Mouse (Mus musculus) frontal cortex, postnatal 10 days (tissue): ENCODE measurements around the gene Lhx6.
"Not testable (repeated sequence)": the region's sequence is repeated elsewhere in the genome, so short reads cannot be mapped to it uniquely, and the experiment has no call there.

Source experiments
- DNase-seq, 2 experiments: peaks; one replicate each; pipeline ENCODE4 v3.0.0; 2022; ENCODE audit warnings: low spot score in 2 of 2, mixed read lengths in 1 of 2

Gene Lhx6

DNA sequence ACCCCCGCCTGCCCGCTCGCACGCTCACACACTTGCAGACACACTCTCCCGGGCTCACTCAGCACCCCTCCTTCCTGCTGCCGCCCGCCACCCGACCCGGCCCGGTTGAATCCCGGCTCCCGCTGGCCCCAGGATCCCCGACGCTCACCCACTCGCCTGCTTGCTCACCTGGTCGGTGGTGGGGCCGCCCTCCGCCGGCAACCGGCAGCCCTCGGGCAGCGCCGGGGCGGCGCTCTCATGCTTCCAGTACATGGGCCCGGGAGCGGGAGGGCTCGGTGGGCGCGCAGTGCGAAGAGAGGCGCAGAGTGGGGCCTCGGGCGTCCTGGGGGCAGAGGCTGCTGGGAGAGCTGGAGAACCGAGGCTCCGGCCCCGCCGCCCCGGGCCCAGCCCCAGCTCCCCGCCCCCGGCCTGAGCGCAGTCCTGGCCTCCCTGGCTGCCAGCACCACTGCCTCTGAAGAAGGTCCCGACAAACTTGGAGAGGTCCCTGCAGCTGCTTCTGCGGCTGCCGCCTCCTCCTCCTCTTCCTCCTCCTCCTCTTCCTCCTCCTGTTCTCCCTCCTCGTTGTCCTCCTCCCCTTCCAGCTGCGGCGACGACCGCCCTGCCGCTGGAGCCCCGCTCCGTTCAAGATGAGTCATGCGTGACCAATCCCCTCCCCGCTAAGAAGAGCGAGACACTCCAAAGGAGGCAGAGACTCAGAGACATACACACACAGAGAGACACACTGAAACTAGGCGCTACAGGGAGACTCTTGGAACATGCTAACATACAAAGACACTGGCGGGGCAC, at the start of gene Lhx6:
TSS of gene Lhx6 (minus strand) at position 453 of the 786 bp plus-strand sequence.
- no peak for DNase-seq

DNA sequence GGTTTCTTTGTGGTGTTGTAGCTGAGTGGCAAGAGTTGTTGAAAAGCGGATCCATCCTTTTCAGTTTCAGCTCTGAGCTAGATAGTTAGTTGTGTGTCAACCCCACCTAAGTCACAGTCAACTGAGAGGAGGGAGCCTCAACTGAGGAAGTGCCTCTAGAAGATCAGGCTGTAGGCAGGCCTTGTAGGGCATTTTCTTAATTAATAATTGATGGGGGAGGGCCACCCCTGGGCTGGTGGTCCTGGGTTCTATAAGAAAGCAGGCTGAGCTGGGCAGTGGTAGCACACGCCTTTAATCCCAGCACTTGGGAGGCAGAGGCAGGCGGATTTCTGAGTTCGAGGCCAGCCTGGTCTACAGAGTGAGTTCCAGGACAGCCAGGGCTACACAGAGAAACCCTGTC, 47.2 kb upstream of the Lhx6 start:
- not testable (repeated sequence) for DNase-seq

DNA sequence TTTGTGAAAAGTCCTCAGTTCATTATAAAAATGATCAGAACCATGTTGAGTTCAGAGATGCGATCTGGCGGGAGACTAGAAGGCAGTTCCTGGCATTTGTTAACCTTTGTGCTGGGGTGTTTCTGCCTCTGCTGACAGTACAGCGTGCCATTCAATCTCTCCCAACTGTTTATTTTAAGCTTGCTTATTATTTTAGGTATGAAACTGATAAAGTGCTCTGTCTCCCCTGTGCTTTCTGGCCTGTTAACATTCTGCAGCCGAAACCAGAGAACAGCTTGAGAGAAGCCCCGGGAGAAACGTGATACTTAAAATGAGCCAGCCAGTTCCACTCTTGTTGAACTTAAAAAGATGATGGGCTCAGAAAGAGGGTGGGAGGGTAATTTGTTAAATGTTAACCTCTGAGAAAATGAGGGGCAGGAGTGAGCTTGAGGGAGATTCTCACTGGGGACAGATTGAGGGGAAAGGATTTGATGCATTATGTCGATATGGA, 43.7 kb upstream of the Lhx6 start:
- no peak for DNase-seq

DNA sequence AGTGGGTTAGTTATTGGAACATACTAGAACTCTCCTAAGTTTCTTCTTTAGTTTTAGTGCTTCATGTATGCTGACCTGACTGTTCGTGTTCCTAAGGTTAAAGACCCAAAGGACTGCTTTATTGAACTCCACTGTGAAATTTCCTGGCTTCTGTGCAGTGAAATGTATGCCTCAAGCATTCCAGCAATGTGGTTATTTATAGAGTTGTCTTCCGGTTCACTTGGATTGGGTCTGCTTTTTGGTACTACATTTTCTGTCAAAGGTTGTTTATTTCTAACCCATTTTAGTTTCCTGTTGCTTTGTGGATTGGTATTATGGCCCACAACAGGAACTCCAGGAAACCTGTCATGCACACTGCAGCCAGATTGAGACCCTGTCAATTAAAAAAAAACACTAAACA, 33.9 kb upstream of the Lhx6 start:
- no peak for DNase-seq

DNA sequence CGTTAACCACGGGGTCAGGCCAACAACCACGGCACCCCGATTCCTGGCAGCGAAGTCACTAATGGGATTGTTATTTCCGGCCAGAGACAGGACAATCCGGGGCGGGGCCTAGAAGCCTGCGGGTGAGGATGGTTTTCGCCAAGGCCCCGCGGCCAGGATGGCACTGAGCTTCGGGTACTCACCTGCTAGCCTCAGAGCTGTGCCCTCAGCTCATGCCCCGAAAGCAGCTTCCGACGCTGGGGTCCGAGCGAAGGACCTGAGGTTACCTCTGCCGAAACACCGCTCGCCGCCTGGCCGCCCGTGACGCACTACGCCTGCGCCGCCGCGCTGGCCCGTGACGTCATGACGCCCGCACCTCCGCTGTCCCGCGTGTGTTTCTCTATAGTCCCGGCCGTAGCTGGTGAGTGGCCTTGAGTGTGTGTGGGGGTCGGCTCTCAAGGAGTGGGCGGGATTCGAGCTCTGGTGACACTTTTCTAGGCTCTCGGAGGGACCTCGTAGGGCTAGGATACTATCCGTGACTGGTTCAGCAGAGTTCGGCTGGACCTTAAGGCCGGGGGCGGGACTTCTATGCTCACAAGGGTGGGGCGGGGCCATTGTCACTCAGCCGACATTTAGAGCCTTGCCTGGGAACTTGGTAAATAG, 31.2 kb upstream of the Lhx6 start, which contains the start of the genes Mrrf and Rbm18:
TSS of gene Mrrf (plus strand) at position 90 of the 642 bp plus-strand sequence.
TSS of gene Rbm18 (minus strand) at position 474 of the 642 bp plus-strand sequence.
- peak; percentile 85 to 92 for DNase-seq

DNA sequence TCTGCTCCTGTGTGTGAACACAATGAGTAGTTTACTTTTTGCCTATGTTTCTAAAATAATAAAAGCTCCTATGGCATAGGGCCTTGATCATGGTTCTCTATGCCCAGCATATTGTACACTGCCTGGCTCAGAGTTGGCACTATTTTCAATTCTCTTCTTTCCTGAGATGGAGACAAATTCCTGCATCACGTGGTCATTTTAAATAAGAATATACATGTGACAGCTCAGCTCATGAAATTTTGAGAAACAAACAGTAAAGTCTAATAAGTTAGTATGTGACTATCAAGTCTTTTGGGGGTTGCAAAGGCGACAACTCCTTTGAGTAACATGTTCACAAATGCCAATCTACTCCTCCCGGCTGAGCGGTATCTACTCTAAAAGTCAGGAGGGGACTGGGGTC, 30.7 kb upstream of the Lhx6 start:
- no peak for DNase-seq

DNA sequence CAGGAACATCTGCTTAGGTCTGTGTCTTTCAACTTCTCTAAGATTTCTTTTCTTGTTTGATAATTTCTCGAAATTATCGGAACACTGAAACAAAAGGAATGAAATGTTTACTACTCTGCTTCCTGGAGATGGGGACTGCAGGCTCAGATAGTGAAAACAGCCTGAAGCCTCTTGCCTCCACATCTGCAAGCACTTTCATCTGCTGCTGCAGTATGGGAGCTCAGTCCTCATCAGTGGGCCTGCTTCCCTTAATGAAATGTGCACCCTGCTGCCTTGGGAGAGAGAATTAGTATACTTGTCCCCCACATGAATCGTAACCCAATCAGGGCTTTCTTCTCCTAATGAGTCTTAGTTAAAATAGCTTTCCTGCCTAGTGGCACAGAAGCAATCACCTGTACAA, 23.8 kb upstream of the Lhx6 start:
- no peak for DNase-seq

DNA sequence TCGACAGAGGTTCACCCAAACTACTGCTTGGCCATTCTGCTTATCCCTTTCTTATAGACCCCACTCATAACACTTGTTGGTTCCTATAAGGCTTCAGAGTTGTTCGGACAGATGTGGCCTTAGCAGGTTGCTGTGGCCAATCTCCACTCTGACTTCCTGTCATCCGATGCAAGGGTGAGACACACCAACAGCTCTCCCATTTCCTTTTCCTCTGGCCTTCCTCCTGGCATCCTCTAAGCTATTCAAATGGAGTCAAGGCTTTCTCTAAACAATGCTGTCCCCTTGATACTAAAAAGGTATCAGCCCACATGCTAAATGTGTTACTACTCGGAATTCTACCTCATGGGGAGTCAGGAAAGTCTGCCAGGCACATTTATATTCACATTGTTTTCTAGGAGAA, 22.8 kb upstream of the Lhx6 start:
- no peak for DNase-seq

DNA sequence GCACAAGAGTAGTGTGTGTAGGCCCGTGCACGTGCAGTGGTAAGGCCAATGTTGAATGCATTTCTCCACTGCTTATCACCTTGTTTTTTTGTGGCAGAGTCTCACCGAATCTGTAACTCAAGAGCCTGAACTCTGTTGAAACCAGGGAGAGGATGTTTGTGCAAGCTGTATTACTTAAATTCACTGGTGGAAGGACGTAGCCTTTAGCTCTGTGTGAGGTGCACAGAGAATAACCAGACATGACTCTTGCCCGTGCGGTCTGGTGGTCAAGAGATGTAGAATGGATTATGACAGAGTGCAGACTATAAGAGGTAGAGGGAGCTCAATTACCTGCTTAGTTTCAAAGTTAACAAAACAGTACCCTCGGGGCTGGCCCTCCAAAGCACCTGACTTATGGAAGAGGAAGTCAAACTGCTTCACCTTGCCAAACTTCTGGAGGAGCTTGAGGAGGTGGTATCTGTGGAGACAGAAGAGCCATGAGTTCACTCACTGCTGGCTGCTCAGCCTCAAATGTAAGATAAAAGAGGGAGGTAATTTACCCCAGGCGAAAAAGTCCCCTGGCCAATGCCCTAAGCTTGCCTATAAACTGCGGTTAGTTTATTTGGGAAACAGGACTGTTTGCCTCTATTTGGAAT, 21.7 kb upstream of the Lhx6 start:
- no peak for DNase-seq

DNA sequence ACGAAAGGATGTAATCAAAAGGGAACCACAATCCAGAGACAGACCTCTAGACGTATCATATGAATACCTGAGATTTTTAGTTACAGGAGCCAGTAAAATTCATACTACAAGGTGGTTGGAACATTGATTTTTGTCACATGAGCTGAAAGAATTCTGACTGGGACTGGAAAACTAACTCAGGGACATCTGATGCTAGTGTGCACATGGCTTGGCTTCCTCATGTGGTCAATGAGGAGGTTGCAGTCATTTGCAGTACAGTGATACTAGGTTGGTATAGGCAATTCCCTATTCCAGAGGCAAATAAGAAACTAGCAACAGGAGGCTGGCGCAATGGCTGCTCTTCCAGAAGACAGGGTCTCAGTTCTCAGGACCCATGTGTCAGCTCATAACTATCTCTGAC, 7.4 kb upstream of the Lhx6 start:
- no peak for DNase-seq

DNA sequence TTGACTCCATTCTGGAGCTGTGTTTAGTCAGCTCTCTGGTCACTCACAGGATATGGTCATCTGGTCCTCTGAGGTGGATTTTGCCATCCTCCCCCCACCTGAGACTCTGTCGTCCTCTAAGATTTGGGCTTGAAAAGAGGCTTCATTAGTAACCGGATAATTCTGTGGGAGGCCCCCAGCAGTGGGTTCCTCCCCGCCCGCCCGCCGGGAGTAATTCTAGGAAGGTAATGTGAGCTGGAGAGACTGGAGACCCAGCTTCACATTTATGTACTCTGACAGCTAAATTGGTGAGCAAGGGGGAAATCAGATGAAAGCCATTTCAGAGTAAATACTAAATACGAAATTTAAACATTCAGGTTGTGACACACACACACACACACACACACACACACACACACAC, 3.4 kb upstream of the Lhx6 start:
- DNase-seq: no peak

DNA sequence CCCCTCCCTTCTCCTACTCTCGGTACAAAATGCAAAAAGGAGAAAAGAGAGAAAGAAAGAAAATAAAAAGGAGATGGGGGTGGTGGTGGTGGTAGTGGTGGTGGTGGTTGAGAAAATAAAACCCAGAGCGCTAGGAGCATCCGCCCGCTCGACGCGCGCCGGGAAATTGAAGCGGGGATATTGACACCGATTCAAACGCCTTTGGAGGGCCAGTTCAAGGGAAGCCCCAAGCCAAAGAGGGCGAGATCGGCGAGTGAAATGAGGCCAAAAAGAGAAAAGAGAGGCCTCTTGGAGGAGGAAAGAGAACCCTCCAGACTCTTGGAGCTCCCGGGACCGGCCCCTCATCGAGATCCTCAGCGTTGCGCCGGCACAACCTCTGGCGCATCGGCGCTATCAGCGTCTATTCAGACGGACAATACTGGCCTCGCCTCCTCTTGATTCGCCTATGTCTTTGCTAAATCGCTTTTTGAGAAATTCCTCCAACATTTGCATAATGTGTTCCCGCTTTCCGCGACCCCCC, 712 bp downstream of the Lhx6 start:
- no peak for DNase-seq

DNA sequence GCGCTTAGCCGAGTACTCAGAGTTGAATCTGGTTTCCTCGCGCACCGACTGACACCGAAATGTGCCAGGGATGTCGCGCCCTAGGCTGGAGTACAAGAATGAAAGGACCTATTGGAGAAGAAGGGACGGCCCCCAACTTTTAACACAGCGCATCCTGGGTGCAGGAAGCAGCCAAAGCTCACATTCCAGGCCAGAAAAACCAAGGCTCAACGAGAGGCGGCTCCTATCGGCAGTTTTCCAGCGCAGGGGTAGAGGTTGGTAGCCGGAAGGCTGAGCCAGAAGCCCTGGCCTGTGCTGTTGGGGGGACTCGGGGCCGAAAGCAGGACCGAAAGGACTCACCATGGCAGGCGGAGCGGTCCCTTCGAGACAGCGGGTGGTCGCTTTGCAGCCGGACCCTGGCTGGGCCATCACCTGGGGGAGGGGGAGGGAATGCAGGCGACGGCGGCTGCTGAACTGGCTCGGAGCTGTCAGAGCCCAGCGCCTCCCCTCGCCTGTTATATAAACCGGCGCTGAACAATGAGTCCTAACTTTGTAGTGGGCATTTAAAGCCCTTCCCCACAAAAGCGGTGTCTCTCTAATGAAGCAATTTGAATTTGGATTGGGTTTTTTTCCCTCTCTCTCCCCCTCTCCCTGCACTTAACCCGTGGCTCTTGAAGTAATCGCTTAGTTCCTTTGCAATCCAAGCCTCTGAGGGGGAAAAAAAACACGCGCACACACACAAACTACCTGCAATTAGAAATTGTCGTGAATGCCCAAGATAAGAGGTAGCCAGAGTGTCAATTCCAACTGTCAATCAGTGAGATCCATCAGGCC, 1.4 kb downstream of the Lhx6 start:
- DNase-seq: no peak

DNA sequence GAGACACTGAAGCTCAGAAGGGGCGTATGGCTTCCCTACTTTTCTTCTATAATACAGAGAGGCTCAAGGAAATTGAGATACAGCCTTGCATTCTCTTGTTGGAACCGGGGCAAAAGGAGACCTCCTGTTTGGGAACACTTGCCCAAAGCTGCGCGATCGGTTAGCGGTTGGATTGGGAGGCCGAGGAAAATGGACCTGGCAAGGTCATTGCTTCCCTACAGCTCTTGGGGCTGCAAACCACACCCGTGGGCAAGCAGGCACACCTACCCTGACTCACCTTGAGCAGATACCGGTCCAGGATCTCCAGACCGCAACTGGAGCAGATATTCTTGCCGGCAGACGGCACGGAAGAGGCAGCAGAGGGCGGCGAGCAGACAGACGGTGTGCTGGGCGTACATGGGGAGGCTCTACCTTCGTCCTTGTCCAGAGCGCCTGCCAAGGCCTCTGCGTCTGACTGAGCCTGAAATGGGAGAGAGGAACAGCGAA, 2.1 kb downstream of the Lhx6 start:
- DNase-seq: no peak

DNA sequence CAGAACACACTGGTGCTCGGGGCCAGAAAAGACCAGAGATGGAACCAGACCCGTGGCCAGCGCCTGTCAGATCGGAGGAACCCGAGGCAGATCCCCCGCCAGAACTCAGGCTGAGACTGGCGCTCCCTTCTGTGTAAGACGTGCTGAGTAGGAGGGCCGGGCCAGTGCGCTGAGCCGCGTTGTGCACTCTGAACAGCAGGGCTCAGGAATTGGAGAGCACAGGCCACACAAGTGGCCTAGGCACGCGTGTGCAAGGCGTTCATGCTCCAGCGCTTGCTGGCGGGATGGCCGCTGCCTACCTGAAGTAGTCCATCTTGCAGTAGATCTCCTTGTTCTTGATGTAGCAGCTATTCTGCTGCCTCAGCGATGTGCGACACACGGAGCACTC, 2.7 kb downstream of the Lhx6 start:
- DNase-seq: no peak

DNA sequence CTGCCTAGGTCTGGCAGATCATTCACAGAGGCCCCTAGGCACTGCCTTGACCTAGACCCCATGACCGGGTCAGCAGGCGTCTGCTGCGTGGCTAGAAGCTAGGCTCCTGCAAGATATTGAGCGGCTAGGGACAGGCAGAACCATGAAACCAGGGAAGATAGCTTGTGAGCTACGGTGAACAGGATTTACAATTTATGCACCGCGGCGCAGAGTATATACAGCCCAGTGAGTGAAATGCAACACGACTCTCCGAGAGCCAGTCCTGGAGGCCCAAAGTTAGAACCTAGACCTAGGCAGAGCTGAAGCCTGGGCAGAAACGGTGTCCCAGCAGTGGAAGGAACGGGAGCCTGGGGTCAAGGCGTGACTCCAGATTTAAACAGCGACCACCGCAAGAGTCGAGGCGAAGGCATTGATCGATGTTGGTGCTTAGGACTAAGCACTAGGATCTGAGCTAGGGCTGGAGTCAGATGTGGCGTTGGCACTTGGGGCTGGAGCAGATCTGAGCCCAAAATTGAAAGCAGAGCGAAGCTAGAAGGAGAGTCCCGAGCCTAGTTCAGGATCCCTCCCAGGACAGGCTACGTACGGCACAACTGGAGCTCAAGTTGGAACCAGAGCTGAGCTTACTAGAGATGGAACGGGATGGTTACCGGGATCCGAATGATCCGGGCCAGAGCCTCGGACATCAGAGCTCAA, 3.2 kb downstream of the Lhx6 start:
- no peak for DNase-seq

DNA sequence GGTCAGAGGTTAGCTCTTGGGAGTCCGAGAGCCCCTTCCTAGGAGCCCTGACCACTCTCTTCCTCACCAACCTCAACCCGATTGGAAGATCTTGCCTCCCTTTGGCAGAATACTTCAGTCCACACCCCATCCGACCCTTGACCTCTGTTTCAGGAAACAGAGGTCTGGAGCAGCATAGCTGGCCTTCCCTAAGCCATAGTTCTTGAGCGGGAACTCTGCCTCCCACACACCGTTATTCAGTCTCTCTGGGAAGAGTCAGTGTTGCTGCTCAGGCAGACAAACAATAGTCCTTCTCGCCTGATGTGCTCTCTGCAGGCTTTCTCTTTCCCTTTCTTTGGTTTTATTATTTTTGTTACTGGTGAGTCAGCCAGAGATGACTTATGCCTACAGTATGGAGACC, 5.5 kb downstream of the Lhx6 start:
- DNase-seq: no peak

DNA sequence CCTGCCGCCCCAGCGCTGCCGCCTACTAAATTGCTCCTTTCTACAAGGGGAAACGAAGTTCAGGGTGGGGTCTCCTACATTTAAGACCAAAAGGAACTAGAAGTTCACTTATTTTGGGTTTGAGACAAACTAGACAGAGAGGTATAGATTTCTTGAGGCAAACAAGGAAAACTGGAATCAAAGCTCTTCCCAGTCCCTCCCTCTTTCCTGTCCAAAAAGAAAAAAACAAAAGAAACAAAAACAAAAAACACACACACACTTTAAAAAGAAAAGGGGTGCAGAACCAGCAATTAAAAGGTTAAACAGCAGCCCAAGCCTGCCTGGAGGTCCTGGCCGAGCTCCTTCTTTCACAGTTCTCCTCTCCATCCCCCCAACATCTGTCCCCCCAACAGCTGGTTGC, 7.2 kb downstream of the Lhx6 start:
- DNase-seq: no peak

DNA sequence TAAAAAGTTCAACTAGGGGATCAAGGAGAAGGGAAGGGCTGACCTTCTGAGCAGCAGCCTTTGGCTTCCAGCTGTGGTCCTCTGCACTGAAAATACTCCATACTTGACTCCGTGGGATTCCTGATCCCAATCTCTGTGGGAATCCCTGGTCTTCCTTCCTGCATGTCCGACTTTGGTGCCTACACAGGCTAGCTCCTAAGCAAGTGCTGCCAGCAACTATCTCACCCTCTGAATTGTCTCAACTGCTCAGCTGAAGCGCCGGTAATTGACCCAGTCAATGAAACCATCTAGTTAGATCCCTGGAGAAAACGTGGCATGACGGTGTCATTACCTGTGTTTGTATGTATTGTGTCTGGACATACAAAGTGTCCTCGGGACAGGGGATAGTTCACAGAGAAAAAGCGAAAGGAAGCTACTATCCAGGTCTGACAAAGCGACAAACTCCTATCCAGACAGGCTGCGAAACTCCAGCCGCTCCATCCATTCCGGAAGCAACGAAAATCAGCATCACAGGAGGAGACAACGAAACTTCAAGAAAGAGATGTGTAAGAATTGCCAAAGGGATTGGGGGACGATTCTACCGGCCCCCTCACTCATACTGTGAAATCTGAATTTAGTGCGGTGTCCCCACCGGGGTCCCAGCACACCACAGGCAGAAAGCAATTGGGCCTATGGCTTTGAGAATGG, 7.9 kb downstream of the Lhx6 start:
- no peak for DNase-seq

DNA sequence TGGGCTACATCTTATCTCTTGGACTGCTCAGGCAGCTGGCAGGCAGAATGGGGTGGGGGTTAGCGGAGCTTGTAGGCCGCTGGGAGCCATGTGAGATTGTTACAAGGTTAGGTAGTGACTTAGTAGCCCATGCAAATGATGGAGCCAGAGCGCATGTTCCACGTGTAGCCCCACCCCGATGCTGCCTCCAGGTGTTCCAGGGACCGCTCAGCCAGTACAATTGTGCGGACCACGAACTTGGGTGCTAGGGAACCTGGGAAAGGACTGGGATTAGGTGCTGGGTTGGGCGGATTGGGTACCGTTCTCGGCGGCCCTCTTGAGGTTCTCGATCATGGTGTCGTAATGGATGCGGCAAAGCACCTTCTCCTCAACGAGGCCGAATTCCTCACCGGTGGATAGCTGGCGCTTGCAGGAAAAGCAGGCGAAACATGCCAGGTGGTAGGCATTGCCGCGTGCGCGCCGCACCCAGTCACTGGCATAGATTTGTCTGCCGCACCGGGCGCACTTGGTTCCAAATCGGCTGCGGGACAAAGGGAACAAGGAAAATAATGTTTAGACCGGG, 11.2 kb downstream of the Lhx6 start:
- DNase-seq: no peak
